Mouse (Mus musculus) liver, embryonic 14.5 days (tissue): Measurements from ENCODE around the gene Vegfb. TPM values are rescaled to one million over a fixed set of nuclear protein-coding genes. Genes with fewer than 3 reads are reported as not detected.

ENCODE experiments used
- ATAC-seq: fragments of 200-750 bp; cut with Nextera tagmentation; 2 replicates; pipeline ENCODE4 v1.8.0; 2017; ENCODE audit warnings: moderate number of reproducible peaks, mild to moderate bottlenecking, moderate library complexity; ENCODE audit not compliant: insufficient read depth
- DNase-seq, 3 experiments: peaks; one replicate each; pipeline ENCODE4 v3.0.0-alpha.2; 2012 to 2013; ENCODE audit warnings: low read depth in 3 of 3, low spot score in 3 of 3
- H3K27ac ChIP-seq: fragments of 300-500 bp; sonication (generic); 2 replicates; pipeline ENCODE4 v1.5.1; 2014; ENCODE audit warnings: moderate library complexity, mild to moderate bottlenecking, control low read depth, inconsistent platforms
- H3K27me3 ChIP-seq: fragments of 300-500 bp; sonication (generic); 2 replicates; pipeline ENCODE4 v1.6.1; 2014; ENCODE audit warnings: mild to moderate bottlenecking, low read length, moderate library complexity; ENCODE audit not compliant: control insufficient read depth, insufficient read depth
- H3K36me3 ChIP-seq: fragments of 300-500 bp; sonication (generic); replicated peaks from 2 replicates; pipeline ENCODE4 v1.6.1; 2014; ENCODE audit warnings: low read depth; ENCODE audit not compliant: control insufficient read depth, insufficient read depth
- H3K4me1 ChIP-seq, 2 experiments: fragments of 200-500 bp in 1 of 2; fragments of 300-500 bp in 1 of 2; sonication (generic) in 1 of 2; replicated peaks; 2 replicates each; pipeline ENCODE4 v1.6.1; 2012 to 2014; ENCODE audit warnings: antibody characterized with exemption in 1 of 2, inconsistent platforms in 1 of 2, low read length in 1 of 2; ENCODE audit not compliant: control insufficient read depth in 2 of 2, insufficient read depth in 2 of 2
- H3K4me2 ChIP-seq: fragments of 300-500 bp; sonication (generic); 2 replicates; pipeline ENCODE4 v1.6.1; 2014; ENCODE audit warnings: low read depth, mild to moderate bottlenecking, control low read depth, moderate library complexity
- H3K4me3 ChIP-seq, 2 experiments: fragments of 200-500 bp in 1 of 2; fragments of 300-500 bp in 1 of 2; sonication (generic) in 1 of 2; 2 replicates each; pipeline ENCODE4 v1.5.1; 2012 to 2014; ENCODE audit warnings: low read depth in 2 of 2, low read length in 2 of 2, mild to moderate bottlenecking in 2 of 2, control low read depth in 1 of 2, inconsistent platforms in 1 of 2, moderate library complexity in 1 of 2; ENCODE audit not compliant: insufficient read depth in 1 of 2
- H3K9ac ChIP-seq: fragments of 300-500 bp; sonication (generic); replicated peaks from 2 replicates; pipeline ENCODE4 v1.6.1; 2014; ENCODE audit warnings: mild to moderate bottlenecking, control low read depth, moderate library complexity
- H3K9me3 ChIP-seq: fragments of 300-500 bp; sonication (generic); 2 replicates; pipeline ENCODE4 v1.6.1; 2016; ENCODE audit warnings: low read length, mixed read lengths; ENCODE audit not compliant: control insufficient read depth
- CTCF ChIP-seq: IDR thresholded peaks from 2 replicates; pipeline ENCODE4 v1.5.1; 2016; ENCODE audit warnings: antibody characterized with exemption, low read depth, control low read depth
- EP300 ChIP-seq: IDR thresholded peaks from 2 replicates; pipeline ENCODE4 v1.6.1; 2016; ENCODE audit warnings: antibody characterized with exemption, low read depth
- WGBS: fragments of 180-500 bp; shearing (Covaris S2); extraction: QIAGEN DNeasy Blood & Tissue Kit; methylation state at CpG from one replicate; pipeline ENCODE4 v1.1.7; 2014; ENCODE audit not compliant: insufficient replicate concordance; 5-methylcytosine and 5-hydroxymethylcytosine counted together
- polyA plus RNA-seq, 2 experiments: library from polyadenylated mRNA; depleted of rRNA in 1 of 2; stranded (reverse) in 1 of 2; unstranded in 1 of 2; fragments of >200 nt; fragmentation: Nextera tagmentation in 1 of 2; extraction: Ambion mirVana in 1 of 2; gene quantifications; 2 replicates each; pipeline versions ENCODE4 v1.2.1 to v1.2.3; 2012 to 2014

Vegfb gene
- polyA plus RNA-seq, 2 experiments = 7.6 to 9.5 TPM

- peaks cover 13 to 19% of the 10 kb centered on the region in 2 experiments for H3K4me1 ChIP-seq
Observed at GRCm38 (mm10) chr19:6951994-6952711, 35.3 kb downstream of the Vegfb start.

GRCm38 (mm10) chr19:6951381-6951968 lies 36.0 kb downstream of the Vegfb start:
- peaks cover 13 to 19% of the 10 kb centered on the region in 2 experiments for H3K4me1 ChIP-seq
- DNase-seq (peak; percentile 76 to 81 (median 77)), ATAC-seq (peak; percentile 77)
- H3K4me2 ChIP-seq = peak overlapping the region; percentile 96
- under 1% methylated on average over 35 of the region's 35 CpGs for WGBS
- no peaks in the 10 kb centered on the region for H3K27me3 ChIP-seq
- TF ChIP-seq EP300 = 0 out of 2 replicates have a peak, but pooled peaks have one; percentile 22
- no peak for TF ChIP-seq CTCF
- H3K9me3 ChIP-seq = no peaks in the 10 kb centered on the region
- peak overlapping the region; percentile 86 for H3K27ac ChIP-seq
- H3K36me3 ChIP-seq = no peaks in the 10 kb centered on the region
- peak overlapping the region; percentile 78 for H3K9ac ChIP-seq
- H3K4me3 ChIP-seq = peak overlapping the region; percentile 70 to 87

More at GRCm38 (mm10) chr19:6951994-6952711, 35.3 kb downstream of the Vegfb start:
- ATAC-seq (peak; percentile 36), DNase-seq (no peak)
- peak overlapping the region; percentile 86 for H3K27ac ChIP-seq
- H3K36me3 ChIP-seq = no peaks in the 10 kb centered on the region
- peak overlapping the region; percentile 96 for H3K4me2 ChIP-seq
- H3K9ac ChIP-seq = peak overlapping the region; percentile 78
- H3K4me3 ChIP-seq = peak overlapping the region; percentile 70 to 87
- no peak for TF ChIP-seq CTCF
- TF ChIP-seq EP300 = no peak
- 2% methylated on average over 31 of the region's 31 CpGs for WGBS
- no peaks in the 10 kb centered on the region for H3K27me3 ChIP-seq
- no peaks in the 10 kb centered on the region for H3K9me3 ChIP-seq

- no peaks in the 10 kb centered on the region for H3K9me3 ChIP-seq
- H3K27me3 ChIP-seq = no peaks in the 10 kb centered on the region
- no peak for DNase-seq
- under 1% methylated on average over 28 of the region's 28 CpGs for WGBS
- peak overlapping the region; percentile 96 for H3K4me2 ChIP-seq
- H3K4me1 ChIP-seq = peaks cover 13 to 19% of the 10 kb centered on the region in 2 experiments
- no peaks in the 10 kb centered on the region for H3K36me3 ChIP-seq
- H3K9ac ChIP-seq = peak overlapping the region; percentile 78
- TF ChIP-seq EP300 (no peak), CTCF (no peak)
- peak overlapping the region; percentile 86 for H3K27ac ChIP-seq
- peak; percentile 13; the same call in 1 of the 2 replicates for ATAC-seq
- peak overlapping the region; percentile 70 to 87 for H3K4me3 ChIP-seq
Observed at GRCm38 (mm10) chr19:6950613-6951153, 36.8 kb downstream of the Vegfb start.

GRCm38 (mm10) chr19:6949951-6950350 lies 37.5 kb downstream of the Vegfb start:
- no peaks in the 10 kb centered on the region for H3K36me3 ChIP-seq
- H3K27me3 ChIP-seq = no peaks in the 10 kb centered on the region
- peak overlapping the region in 1 of 2 experiments; percentile 70; a peak in 2 of 4 replicates for H3K4me3 ChIP-seq
- H3K27ac ChIP-seq = no peak overlapping the region
- no peak for DNase-seq
- TF ChIP-seq EP300 (no peak), CTCF (no peak)
- ATAC-seq = no peak
- WGBS = 63% methylated on average over 5 of the region's 5 CpGs
- H3K4me2 ChIP-seq = peak overlapping the region; percentile 96
- no peaks in the 10 kb centered on the region for H3K9me3 ChIP-seq
- peaks cover 13 to 19% of the 10 kb centered on the region in 2 experiments for H3K4me1 ChIP-seq
- no peak overlapping the region for H3K9ac ChIP-seq

GRCm38 (mm10) chr19:6949532-6949931 lies 37.9 kb downstream of the Vegfb start:
- Histone ChIP-seq H3K27me3 (no peaks in the 10 kb centered on the region), H3K36me3 (no peaks in the 10 kb centered on the region), H3K9me3 (no peaks in the 10 kb centered on the region), H3K4me3 (no peak overlapping the region), H3K4me2 (no peak overlapping the region), H3K9ac (no peak overlapping the region), H3K27ac (no peak overlapping the region), H3K4me1 (peaks cover 13 to 19% of the 10 kb centered on the region in 2 experiments)
- WGBS = 75% methylated on average over 5 of the region's 5 CpGs
- ATAC-seq (no peak), DNase-seq (no peak)
- TF ChIP-seq CTCF = no peak
